Mouse (Mus musculus): ENCODE measurements around the gene Tgfbr1.

Tgfbr1 gene

DNA sequence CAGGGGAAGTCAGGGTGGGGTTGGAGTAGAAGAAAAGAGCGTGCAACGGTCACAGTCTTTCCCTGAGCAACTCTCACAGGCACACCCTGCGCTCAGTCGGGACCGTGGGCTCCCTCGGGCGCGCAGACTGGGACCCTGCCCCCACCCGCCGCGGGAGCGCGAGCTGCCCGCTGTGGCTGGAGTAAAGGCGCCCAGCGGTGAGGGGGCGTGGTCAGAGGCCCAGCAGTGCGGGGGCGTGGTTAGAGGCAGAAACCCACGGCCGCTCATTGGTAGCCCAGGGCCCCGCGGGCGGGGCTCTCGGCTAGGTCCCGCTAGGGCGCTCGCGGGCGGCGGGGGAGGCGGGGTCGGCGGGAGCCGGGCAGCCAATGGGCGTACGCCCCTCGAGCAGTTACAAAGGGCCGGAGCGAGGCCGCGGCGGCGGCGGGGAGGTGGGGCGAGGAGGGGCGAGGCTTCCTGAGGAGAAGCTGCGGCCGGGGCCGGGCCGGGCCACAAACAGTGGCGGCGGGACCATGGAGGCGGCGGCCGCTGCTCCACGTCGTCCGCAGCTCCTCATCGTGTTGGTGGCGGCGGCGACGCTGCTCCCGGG is at the start of gene Tgfbr1:
Gene Tgfbr1 (plus strand): TSS at position 420 of the 586 bp plus-strand sequence.
- DNase-seq (ENCODE audit: low spot score in 2 of 2) = peak; percentile 88 to 93

DNA sequence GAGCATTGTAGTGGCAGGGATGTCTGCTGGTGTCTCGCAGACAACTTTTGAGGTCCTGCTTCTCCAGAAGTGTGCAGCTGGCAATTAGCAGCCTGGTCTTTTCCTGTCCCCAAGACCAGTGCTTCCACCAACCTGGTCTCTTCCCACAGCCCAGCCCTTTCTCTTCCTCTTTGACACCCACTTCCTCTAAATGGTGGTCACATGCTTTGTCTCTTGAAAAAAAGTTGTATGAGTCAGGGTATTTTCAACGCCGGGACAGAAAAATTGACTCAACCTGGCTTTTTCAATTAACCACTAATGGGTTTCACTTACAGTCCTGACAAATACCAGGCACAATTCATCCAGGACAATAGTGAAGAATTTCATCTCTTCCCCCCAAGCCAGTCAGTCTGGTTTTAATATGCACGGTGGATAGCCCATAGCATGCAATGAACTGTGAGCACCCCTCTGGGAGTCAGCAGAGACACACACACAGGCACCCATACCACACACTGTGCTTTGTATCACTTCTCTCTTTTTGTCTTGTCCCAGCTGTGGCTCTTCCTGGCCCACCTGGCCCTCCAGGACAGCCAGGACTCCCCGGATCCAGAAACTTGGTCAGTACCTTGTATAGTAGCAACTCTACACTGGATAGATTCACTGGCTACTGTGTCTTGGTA is 49.6 kb upstream of the Tgfbr1 start:
- DNase-seq (ENCODE audit: low spot score in 2 of 2) = no peak

GRCm38 (mm10) chr4:47309886-47310625 is 43.0 kb upstream of the Tgfbr1 start:
- DNase-seq (ENCODE audit: low spot score in 2 of 2) = no peak

- DNase-seq (ENCODE audit: low spot score in 2 of 2) = no peak
Measured at GRCm38 (mm10) chr4:47310812-47311211, 42.2 kb upstream of the Tgfbr1 start.

DNA sequence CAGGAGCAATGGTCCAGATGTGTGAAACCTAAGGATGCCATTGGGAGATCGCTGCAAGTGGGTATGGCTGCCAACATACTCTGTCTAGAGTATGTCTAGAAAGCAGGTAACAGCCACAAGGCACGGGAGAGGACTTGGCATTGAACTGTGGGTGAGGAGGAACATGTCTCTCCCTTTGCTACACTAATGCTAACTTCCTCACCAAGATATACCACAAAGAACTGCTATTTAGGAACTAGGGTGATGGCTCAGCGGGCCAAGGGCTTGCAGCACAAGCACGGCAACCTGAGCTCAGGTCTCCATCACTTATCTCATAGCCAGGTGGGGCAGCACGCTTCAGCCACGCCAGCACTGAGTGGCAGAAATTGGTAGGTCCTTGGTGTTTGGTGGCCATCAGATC is 41.6 kb upstream of the Tgfbr1 start:
- no peak for DNase-seq (ENCODE audit: low spot score in 2 of 2)

GRCm38 (mm10) chr4:47311929-47312328 is 41.1 kb upstream of the Tgfbr1 start:
- no peak for DNase-seq (ENCODE audit: low spot score in 2 of 2)

DNA sequence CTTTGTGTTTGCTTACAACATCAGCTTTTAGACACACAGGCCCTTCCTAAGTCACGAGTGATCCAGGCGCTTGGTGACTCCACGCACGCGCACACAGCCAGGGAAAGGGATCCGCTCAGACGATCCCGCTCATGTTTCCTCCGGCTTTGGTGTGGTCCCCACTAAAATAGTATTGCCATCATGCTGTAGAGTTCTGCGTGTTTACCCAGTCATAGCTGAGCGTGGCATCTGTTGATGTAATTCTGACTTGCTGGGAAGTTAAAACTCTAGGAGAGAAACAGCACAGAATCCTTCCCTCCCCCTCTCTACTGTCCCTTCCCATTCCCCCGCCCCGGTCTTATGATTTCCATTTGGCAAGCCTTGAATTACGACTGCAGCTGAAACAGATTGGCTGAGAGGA is 40.3 kb upstream of the Tgfbr1 start:
- DNase-seq (ENCODE audit: low spot score in 2 of 2) = peak; percentile 63 to 64

- DNase-seq (ENCODE audit: low spot score in 2 of 2) = no peak
Measured at GRCm38 (mm10) chr4:47313710-47314410, 39.2 kb upstream of the Tgfbr1 start.

GRCm38 (mm10) chr4:47315458-47315857 is 37.6 kb upstream of the Tgfbr1 start:
- DNase-seq (ENCODE audit: low spot score in 2 of 2) = no peak

- DNase-seq (ENCODE audit: low spot score in 2 of 2) = no peak
Measured at GRCm38 (mm10) chr4:47316432-47316831, 36.6 kb upstream of the Tgfbr1 start.

DNA sequence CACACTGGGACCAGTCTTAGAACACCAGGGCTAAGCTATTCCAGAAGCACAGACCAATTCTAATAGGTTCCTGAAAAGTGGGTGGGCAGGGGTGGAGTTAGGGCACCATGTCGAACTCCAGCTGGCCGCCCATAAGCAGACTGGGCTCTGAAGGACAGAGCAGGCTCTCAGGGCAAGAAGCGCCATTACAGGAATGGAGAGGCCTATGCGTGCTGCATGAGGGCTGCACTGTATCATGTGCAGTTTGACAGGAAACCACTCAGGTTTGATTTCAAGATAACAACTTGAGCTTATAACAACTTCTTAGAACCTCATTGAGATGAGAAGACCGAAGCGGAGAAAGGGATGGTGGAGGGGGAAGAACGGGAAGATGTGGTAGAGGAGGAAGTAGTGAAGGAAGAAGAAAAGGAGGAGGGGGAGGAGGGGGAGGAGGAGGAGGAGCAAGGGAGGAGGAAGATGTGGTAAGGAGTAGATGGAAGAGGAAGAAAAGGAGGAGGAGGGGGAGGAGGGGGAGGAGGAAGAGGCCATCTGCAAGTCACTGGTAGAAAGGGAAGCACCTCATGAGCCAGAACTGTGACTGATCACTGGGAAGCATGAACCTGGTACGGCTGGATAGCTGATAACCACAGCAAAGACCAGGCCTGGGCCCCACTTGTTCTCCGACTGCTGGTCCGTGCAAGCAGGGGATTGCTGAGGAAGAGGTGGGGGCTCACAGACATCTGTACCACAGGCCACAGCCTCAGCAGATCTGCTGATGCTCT is 33.3 kb upstream of the Tgfbr1 start:
- no peak for DNase-seq (ENCODE audit: low spot score in 2 of 2)

DNA sequence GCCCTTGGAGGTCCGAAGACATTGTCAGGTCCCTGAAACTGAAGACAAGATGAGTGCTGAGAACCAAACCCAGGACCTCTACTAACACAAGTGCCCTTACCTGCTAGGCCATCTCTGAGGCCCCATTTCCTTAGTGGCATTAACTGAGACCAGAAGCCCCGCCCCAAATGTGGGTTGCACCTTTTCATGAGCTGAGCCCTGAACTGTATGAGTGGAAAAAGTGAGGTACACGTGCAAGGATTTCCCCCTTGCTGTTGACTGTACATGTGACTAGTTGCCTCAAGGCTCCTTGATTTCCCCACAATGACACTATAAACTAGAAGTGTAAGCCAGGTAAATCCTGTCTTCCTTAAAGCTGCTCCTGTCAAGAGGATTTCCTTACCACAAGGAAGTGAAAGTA is 30.7 kb upstream of the Tgfbr1 start:
- no peak for DNase-seq (ENCODE audit: low spot score in 2 of 2)

DNA sequence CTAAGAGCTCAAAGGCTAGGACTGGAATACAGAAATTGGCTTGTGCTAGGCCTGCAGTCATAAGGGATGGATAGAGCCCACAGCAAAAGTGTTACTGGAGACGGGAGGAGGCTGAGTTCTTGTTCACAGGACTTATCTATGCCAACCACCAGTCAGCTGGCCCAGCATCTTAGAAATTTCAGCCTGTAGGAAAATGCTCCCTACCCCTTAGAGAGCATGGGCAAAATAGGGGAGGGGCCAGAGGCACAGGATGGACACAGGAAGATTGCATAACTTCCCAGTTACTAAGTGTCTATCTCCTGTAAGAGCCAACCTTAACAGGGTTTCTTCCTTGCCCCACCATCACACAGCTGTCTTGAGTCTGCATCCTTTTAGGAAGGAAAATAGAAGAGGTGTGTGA is 28.8 kb upstream of the Tgfbr1 start:
- no peak for DNase-seq (ENCODE audit: low spot score in 2 of 2)

DNA sequence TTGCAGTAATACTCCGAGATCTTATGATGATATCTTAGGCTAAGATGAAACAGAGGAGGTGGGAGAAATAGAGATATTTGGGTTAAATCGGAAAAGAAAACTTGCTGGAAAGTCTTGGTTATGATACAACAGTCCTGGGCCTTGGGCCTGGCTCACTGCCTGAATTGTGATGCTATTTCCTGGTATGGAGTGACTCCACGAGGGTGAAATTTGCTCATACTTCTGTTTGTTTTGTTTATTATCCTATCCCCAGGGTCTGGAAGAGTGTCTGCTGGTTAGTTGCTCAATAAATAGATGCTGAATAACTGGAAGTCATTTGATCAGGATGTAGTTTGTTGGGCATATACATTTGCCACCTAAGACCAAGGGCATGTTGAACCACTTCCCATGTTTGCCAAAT is 25.2 kb upstream of the Tgfbr1 start:
- no peak for DNase-seq (ENCODE audit: low spot score in 2 of 2)

- no peak for DNase-seq (ENCODE audit: low spot score in 2 of 2)
Measured at GRCm38 (mm10) chr4:47329285-47329684, 23.7 kb upstream of the Tgfbr1 start.

- no peak for DNase-seq (ENCODE audit: low spot score in 2 of 2)
Measured at GRCm38 (mm10) chr4:47330378-47331052, 22.5 kb upstream of the Tgfbr1 start.

- no peak for DNase-seq (ENCODE audit: low spot score in 2 of 2)
Measured at GRCm38 (mm10) chr4:47332812-47333343, 20.1 kb upstream of the Tgfbr1 start.

DNA sequence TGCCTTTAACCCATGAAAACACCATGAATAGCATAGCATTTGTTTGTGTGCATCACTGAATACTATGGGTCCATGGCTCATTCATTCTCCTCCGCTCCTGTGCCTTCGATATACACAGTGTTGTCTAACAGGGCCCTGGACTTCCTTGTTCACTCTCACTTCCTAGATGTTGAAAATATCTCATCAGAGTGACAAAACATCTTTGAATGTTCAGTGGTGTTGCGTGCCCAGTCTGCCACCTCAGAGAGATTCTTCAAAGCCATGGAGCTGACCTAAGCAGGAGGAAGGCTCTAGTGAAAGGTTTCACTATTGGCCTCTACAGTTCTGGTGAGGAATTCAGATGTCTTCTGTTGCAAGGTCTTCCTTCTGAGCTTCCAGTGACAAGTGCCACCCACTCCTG is 19.5 kb upstream of the Tgfbr1 start:
- DNase-seq (ENCODE audit: low spot score in 2 of 2) = no peak

GRCm38 (mm10) chr4:47336941-47337600 is 16.0 kb upstream of the Tgfbr1 start:
- no peak for DNase-seq (ENCODE audit: low spot score in 2 of 2)

DNA sequence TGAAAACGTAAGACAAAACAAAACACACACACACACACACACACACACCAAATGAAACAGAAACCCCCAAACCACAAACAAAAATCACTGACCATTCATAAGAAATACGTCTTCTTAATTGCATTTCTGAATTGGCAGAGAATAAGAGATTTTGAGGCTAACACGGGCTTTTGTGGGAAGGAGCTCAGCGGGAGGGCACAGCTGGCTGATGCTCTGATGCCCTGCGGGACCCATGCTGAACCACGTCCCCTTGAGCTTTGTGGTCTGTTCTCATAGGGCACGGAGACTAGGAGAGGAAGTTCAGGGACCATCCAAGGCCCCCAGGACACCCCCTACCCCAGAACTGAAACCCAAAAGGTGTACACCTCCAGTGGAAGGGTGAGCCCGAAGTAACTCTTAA is 10.4 kb upstream of the Tgfbr1 start:
- no peak for DNase-seq (ENCODE audit: low spot score in 2 of 2)

Data from right cerebral cortex, adult 2 months (tissue).